Mouse (Mus musculus) cortical plate, adult 2 months (tissue): ENCODE data around the gene Cebpa. TPM values are rescaled to one million over a fixed set of nuclear protein-coding genes. Genes with fewer than 3 reads are reported as not detected.

ENCODE experiments used
- H3K27ac ChIP-seq: fragments of 200-500 bp; 2 replicates; pipeline ENCODE4 v1.5.1; 2012; ENCODE audit warnings: low read length, control low read depth, inconsistent platforms; ENCODE audit not compliant: insufficient read depth
- H3K4me1 ChIP-seq: fragments of 200-500 bp; 2 replicates; pipeline ENCODE4 v1.6.1; 2011; ENCODE audit warnings: low read length; ENCODE audit not compliant: control insufficient read depth, insufficient read depth
- H3K4me3 ChIP-seq: fragments of 200-500 bp; 2 replicates; pipeline ENCODE4 v1.5.1; 2011; ENCODE audit warnings: mild to moderate bottlenecking, low read length, control low read depth; ENCODE audit not compliant: insufficient read depth
- CTCF ChIP-seq: fragments of 200-500 bp; IDR thresholded peaks from 2 replicates; pipeline ENCODE4 v1.5.1; 2011; ENCODE audit warnings: mild to moderate bottlenecking, control low read depth, low read length; ENCODE audit not compliant: insufficient read depth; ENCODE audit errors: extremely low read depth
- POLR2A ChIP-seq: fragments of 200-500 bp; IDR thresholded peaks from 2 replicates; pipeline ENCODE4 v1.6.1; 2011; ENCODE audit warnings: mild to moderate bottlenecking, low read length, control low read depth; ENCODE audit not compliant: insufficient read depth; ENCODE audit errors: extremely low read depth
- polyA plus RNA-seq: library from polyadenylated mRNA; depleted of rRNA; stranded (reverse); fragments of >200 nt; gene quantifications from 2 replicates; pipeline ENCODE4 v1.2.3, GENCODE M21; 2012; rRNA removed

Gene Cebpa
- polyA plus RNA-seq = 6.5 and 7.9 TPM in 2 replicates

GRCm38 (mm10) chr7:35118841-35119413, at the start of gene Cebpa:
Cebpa (plus strand) TSS chr7:35119293.
- TF ChIP-seq CTCF (peak; percentile 55), POLR2A (peak; percentile 47; the same call in 1 of the 2 replicates)
- H3K4me1 ChIP-seq = no peaks in the 10 kb centered on the region
- H3K27ac ChIP-seq = peak within 1 kb of the TSS; percentile 53

GRCm38 (mm10) chr7:35076645-35077044, 42.4 kb upstream of the Cebpa start:
- Histone ChIP-seq H3K27ac (no peak overlapping the region), H3K4me1 (no peaks in the 10 kb centered on the region), H3K4me3 (no peak overlapping the region)
- TF ChIP-seq CTCF = no peak
- no peak for TF ChIP-seq POLR2A

More at GRCm38 (mm10) chr7:35118841-35119413, at the start of gene Cebpa:
- H3K4me3 ChIP-seq = peak within 1 kb of the TSS; percentile 53

GRCm38 (mm10) chr7:35080843-35081338, 38.2 kb upstream of the Cebpa start:
- H3K27ac ChIP-seq = peak overlapping the region; percentile 63
- H3K4me3 ChIP-seq = no peak overlapping the region

GRCm38 (mm10) chr7:35081406-35082104, 37.5 kb upstream of the Cebpa start:
- peak overlapping the region; percentile 63; the same call in 1 of the 2 replicates for H3K27ac ChIP-seq
- no peak overlapping the region for H3K4me3 ChIP-seq
- TF ChIP-seq CTCF = no peak
- no peak for TF ChIP-seq POLR2A
- no peaks in the 10 kb centered on the region for H3K4me1 ChIP-seq

More at GRCm38 (mm10) chr7:35080843-35081338, 38.2 kb upstream of the Cebpa start:
- no peaks in the 10 kb centered on the region for H3K4me1 ChIP-seq
- TF ChIP-seq POLR2A (no peak), CTCF (no peak)

GRCm38 (mm10) chr7:35084565-35085360, 34.3 kb upstream of the Cebpa start:
- no peak overlapping the region for H3K27ac ChIP-seq
- no peaks in the 10 kb centered on the region for H3K4me1 ChIP-seq
- H3K4me3 ChIP-seq = no peak overlapping the region
- TF ChIP-seq CTCF (no peak), POLR2A (no peak)

- Histone ChIP-seq H3K4me1 (no peaks in the 10 kb centered on the region), H3K27ac (no peak overlapping the region), H3K4me3 (no peak overlapping the region)
- TF ChIP-seq CTCF = no peak
- no peak for TF ChIP-seq POLR2A
Measured at GRCm38 (mm10) chr7:35086271-35086861, 32.7 kb upstream of the Cebpa start.

- Histone ChIP-seq H3K27ac (no peak overlapping the region), H3K4me3 (no peak overlapping the region), H3K4me1 (no peaks in the 10 kb centered on the region; the same call in 1 of the 2 replicates)
- TF ChIP-seq CTCF (no peak), POLR2A (no peak)
Measured at GRCm38 (mm10) chr7:35090550-35090949, 28.5 kb upstream of the Cebpa start.

GRCm38 (mm10) chr7:35094975-35095678, 24.0 kb upstream of the Cebpa start:
- no peak overlapping the region for H3K4me3 ChIP-seq
- H3K27ac ChIP-seq = no peak overlapping the region
- H3K4me1 ChIP-seq = no peaks in the 10 kb centered on the region; the same call in 1 of the 2 replicates
- TF ChIP-seq POLR2A = no peak
- no peak for TF ChIP-seq CTCF

- H3K4me1 ChIP-seq = no peaks in the 10 kb centered on the region
- no peak overlapping the region for H3K4me3 ChIP-seq
- H3K27ac ChIP-seq = no peak overlapping the region
- no peak for TF ChIP-seq POLR2A
- TF ChIP-seq CTCF = no peak
Measured at GRCm38 (mm10) chr7:35098777-35099176, 20.3 kb upstream of the Cebpa start.
